Mouse (Mus musculus) lung, postnatal 14 days (tissue): ENCODE measurements at regions not wholly inside any gene's neighbourhood (a gene's known extent, or its start where the extent isn't known, plus 50 kb on each side); places are given as distances from the start of the nearest gene placed in this dataset.
A peak's percentile ranks its signal among the peaks of the same experiment; 100 is the strongest.
"Not testable (repeated sequence)": the region's sequence is repeated elsewhere in the genome, so short reads cannot be mapped to it uniquely, and the experiment has no call there.

Experiments
- DNase-seq: peaks from one replicate; pipeline ENCODE4 v3.0.0; 2021

DNA sequence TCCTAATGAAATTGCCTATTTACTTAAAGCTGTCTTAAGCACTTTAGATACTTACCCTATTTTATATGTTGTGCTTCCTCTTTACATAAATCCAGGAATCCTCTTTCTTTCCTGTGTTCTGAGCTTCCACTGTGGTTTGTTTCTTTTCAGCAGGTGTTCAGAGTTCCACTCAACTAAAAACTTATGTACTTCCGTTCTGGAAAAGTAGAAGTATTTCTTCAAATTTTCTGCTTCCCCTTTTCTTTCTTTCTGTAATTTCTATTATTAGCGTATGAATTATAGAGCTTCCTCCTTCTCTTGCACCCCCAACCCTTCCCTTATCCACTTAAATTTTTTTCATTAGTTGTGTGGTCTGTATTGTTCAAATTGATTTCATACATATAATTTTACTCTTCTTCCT lies 165.8 kb upstream of the Nudt12 start:
- no peak for DNase-seq

DNA sequence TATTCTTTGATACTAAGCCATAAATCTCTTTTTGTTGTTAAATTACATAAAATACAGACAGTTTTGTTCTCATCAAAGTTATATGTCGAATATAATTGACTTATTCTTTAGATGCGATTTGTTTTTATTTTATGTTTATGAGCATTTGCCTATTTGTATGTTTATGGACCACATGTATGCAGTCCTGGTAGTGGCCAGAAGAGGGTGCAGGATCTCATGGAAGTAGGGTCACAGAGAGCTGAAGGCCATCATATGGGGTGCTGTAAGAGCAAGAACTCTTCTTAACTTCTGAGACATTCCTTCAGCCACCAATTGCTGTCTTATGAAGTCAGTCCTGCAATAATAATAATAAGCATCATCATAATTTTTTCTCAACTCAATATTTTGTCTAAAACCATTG lies 143.2 kb upstream of the Nudt12 start:
- DNase-seq = no peak

DNA sequence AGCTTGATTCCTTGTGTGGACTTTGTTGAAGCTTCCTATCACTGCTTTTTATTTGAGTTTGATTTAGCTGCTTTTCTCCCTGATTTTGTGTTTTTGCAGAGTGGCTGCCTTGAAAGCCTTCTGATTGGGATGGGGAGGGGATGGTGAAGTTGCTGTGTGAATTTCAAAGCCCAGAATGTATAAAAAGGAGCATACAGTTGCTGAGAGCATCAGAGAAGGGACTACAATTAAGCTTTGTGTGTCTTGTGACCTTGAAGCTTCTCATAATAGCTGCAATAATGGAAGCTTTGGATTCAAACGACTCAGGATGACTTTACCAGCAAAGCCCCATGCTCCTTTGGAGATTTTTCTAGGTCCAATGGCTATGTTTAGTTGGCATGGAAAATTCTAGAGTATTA lies 130.6 kb upstream of the Nudt12 start:
- no peak for DNase-seq

DNA sequence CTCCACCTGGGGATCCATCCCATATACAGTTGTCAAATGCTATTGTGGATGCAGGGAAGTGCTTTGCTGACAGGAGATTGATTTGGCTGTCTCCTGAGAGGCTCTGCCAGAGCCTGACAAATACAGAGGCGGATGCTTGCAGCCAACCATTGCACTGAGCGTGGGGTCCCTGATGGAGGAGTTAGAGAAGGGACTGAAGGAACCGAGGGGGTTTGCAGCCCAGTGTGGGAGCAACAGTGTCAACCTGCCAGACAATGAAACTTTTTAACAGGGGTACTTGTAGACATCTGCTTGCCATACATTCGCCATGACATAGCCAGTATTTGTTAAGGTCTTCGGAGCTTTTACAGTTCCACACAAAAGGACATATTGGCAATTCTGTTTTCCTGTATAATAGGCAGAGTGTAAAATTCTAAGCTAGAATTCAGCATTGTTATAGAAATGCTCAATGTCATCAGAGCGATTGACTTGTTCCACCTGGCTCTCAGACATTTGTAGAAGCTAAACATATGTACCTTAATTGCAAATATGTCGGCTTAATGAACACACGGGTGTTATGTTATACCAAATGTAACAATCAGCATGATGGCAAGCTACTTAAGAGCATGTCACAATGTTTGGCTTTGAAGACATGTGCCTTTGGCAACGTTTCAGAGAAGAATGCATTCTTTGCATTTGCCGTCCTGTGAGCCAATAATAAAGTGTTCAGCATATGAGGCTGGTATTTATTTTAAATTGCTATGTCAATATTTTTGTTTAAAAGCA lies 130.0 kb upstream of the Nudt12 start:
- DNase-seq = no peak

DNA sequence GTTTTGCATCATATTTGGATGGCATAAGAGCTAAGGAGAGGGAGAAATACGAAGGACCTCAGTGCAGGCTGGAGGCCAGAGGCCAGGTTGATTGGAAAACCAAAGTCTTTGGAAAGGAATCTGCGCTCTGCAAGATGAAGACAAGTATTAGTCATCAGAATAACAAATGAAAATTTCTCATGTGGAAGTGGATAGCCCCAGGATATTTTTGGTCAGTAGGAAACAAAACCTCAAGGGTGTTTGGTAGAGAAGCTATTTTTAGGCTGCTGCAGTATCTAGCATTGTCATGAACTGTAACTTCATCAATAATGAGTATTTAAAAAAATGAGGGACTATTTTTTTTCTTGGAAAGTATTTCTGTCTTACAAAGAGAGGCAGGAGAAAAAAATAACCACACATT lies 125.6 kb upstream of the Nudt12 start:
- DNase-seq = no peak

DNA sequence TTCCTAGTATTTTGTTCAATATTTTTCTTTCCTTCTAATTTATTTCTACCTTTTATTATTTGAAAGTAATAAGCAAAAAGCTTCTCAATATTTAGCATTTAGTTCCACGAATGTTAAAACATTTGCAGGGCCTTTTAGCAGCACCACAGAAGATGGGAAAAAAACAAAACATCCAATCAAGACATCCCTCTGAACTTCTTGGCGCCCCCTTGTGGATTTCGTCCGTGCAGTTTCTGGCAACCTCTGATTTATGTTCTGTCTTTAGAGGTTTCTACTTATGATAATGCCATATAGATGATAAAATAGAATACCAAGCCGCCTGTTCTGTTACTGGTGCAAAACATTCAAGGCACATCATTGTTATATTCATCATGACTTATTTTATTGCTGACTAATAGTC lies 86.2 kb upstream of the Nudt12 start:
- peak; percentile 1 for DNase-seq

DNA sequence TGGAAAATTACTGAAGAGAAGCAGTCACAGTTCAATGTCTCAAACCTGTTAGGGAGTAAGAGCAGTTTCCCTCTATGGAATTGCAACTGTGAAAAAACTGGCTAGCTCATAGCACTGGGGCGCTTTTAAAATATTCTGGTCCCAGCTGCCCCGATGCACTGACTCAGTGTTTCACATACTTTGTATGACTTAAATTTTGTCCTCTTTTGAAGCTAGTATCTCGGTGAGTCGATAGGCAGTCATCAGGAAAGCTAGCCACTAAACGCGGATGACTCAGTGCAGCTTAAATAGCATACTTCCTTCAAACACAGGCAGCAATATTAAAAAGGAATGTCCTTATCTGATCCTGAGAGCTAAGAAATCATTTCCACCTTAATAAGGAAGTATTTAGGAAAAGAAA lies 63.7 kb upstream of the Nudt12 start:
- DNase-seq = not testable (repeated sequence)

DNA sequence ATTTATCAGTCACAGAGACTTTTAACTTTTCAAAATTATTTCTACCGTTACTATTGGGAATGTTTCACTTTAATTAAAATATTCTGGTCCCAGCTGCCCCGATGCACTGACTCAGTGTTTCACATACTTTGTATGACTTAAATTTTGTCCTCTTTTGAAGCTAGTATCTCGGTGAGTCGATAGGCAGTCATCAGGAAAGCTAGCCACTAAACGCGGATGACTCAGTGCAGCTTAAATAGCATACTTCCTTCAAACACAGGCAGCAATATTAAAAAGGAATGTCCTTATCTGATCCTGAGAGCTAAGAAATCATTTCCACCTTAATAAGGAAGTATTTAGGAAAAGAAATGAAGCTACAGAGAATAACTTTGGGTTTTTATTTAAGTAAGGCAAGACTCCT lies 63.2 kb upstream of the Nudt12 start:
- DNase-seq = not testable (repeated sequence)
